Mouse (Mus musculus): ENCODE measurements around the gene Pip5kl1. TPM values are rescaled to one million over a fixed set of nuclear protein-coding genes. Genes with fewer than 3 reads are reported as not detected.
A peak's percentile ranks its signal among the peaks of the same experiment; 100 is the strongest.

The Pip5kl1 gene
- total RNA-seq, 1 experiment from 2014 or later: not detected

- ATAC-seq (replicated peaks; ENCODE audit: insufficient number of reproducible peaks, low FRiP score, low TSS enrichment, poor library complexity, severe bottlenecking): no peak
Observed at GRCm38 (mm10) chr2:32546951-32547350, 27.6 kb upstream of the Pip5kl1 start.

DNA sequence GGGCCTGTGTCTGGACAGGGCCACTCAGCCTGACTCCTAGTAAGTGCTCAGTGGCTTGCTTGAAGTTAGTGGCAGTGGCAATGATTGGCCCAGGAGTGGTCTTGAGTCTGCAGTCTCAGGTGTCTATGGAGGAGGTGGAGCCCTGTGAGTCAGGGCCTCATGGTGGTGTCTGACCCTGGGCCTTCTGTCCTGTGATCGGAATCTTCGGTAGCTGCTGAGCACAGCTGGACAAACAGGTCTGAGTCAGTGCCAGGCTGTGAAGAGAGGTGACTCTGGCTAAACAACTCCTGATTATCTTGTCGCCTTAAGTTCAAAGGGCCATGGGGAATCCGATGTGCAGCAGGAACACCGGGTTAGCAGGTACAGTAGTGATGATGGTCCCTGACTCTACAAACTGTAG is 27.2 kb upstream of the Pip5kl1 start:
- ATAC-seq (replicated peaks; ENCODE audit: insufficient number of reproducible peaks, low FRiP score, low TSS enrichment, poor library complexity, severe bottlenecking): no peak

- peak; percentile 30; the same call in 1 of the 2 replicates for ATAC-seq (replicated peaks; ENCODE audit: insufficient number of reproducible peaks, low FRiP score, low TSS enrichment, poor library complexity, severe bottlenecking)
Observed at GRCm38 (mm10) chr2:32547964-32548739, 26.4 kb upstream of the Pip5kl1 start.

- no peak for ATAC-seq (replicated peaks; ENCODE audit: insufficient number of reproducible peaks, low FRiP score, low TSS enrichment, poor library complexity, severe bottlenecking)
Observed at GRCm38 (mm10) chr2:32549171-32549570, 25.4 kb upstream of the Pip5kl1 start.

DNA sequence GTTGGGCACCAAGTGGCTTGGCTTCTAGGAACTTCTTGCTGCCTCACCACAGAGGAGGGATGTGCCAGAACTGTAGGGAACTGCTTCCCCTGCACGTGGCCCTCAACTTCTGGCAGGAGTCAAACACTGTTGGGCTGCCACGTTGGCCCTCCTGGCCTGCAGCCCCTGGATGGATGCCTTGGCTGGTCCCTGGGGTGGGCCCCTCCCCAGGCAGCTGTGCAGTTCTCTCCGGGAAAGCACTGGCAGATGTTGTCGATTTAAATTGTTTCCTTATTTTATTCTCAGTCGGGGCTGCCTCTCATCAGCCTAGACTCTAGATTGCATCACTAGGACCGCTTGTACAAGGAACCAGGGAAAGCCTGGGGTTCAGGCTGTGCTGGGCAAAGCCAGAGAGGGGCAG is 24.8 kb upstream of the Pip5kl1 start:
- ATAC-seq (replicated peaks; ENCODE audit: insufficient number of reproducible peaks, low FRiP score, low TSS enrichment, poor library complexity, severe bottlenecking): no peak

DNA sequence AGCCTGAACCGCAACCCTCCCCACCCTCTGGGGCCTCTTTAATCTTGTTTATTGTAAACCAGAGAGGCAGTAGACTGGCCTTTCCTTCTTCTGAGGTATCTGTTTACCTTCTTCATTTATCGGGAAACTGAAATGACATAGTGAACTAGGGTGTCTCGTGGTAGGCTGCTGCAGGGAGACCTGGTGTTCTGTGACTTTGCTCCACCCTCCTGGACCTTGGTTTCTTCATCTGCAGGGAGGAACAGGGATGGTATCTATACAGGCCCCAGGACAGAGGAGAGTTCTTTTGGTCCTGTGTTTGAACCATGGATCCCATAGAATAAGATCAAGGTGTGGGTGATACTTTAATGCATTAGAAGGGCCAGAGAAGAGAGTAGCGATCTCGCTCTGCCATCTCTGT is 23.4 kb upstream of the Pip5kl1 start:
- ATAC-seq (replicated peaks; ENCODE audit: insufficient number of reproducible peaks, low FRiP score, low TSS enrichment, poor library complexity, severe bottlenecking): no peak

GRCm38 (mm10) chr2:32553592-32554148 is 20.9 kb upstream of the Pip5kl1 start:
- no peak for ATAC-seq (replicated peaks; ENCODE audit: insufficient number of reproducible peaks, low FRiP score, low TSS enrichment, poor library complexity, severe bottlenecking)

GRCm38 (mm10) chr2:32555484-32555883 is 19.1 kb upstream of the Pip5kl1 start:
- no peak for ATAC-seq (replicated peaks; ENCODE audit: insufficient number of reproducible peaks, low FRiP score, low TSS enrichment, poor library complexity, severe bottlenecking)

- no peak for ATAC-seq (replicated peaks; ENCODE audit: insufficient number of reproducible peaks, low FRiP score, low TSS enrichment, poor library complexity, severe bottlenecking)
Observed at GRCm38 (mm10) chr2:32556019-32556418, 18.6 kb upstream of the Pip5kl1 start.

DNA sequence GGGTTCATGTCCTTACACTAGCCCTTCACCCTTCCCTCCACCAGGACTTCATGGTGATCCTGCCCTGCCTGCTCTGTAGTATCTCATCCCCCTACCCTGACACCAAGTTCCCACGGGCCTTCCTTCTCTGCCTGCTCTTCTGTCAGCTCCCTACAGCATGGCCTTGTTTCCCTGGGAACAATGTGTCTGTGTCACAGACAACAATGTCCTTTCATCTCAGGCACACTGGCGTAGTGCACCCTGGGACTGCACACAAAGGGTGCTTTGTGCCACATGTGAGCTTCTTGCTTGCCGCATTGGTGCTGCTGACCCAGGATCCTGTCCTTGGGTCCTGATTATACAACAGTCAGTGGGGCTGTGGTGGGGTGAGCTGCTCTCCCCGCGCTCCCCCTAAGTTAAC is 15.0 kb upstream of the Pip5kl1 start:
- ATAC-seq (replicated peaks; ENCODE audit: insufficient number of reproducible peaks, low FRiP score, low TSS enrichment, poor library complexity, severe bottlenecking): no peak

- ATAC-seq (replicated peaks; ENCODE audit: insufficient number of reproducible peaks, low FRiP score, low TSS enrichment, poor library complexity, severe bottlenecking): peak; percentile 53
Observed at GRCm38 (mm10) chr2:32566536-32567063, 8.0 kb upstream of the Pip5kl1 start.

DNA sequence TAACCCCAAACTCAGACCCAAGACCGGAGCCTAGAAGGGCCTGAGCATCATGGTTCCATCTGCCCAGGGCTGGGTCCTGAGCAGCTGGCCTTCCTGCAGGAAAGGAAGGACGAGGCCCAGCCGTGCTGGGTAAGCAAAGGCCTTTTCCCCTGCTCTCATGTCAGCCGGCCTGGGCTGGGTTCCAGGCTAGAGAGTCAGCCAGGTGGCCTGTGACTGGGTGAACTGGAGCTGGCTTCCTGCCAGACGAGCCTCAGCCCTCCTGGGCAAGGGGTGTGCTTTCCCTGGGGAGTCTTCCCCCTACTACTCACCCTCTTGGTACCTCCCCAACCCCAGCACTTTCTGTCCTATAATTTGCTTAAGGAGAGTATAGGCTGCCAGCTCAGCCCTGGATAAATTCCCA is 6.4 kb upstream of the Pip5kl1 start:
- ATAC-seq (replicated peaks; ENCODE audit: insufficient number of reproducible peaks, low FRiP score, low TSS enrichment, poor library complexity, severe bottlenecking): no peak

- no peak for ATAC-seq (replicated peaks; ENCODE audit: insufficient number of reproducible peaks, low FRiP score, low TSS enrichment, poor library complexity, severe bottlenecking)
Observed at GRCm38 (mm10) chr2:32568941-32569340, 5.7 kb upstream of the Pip5kl1 start.

DNA sequence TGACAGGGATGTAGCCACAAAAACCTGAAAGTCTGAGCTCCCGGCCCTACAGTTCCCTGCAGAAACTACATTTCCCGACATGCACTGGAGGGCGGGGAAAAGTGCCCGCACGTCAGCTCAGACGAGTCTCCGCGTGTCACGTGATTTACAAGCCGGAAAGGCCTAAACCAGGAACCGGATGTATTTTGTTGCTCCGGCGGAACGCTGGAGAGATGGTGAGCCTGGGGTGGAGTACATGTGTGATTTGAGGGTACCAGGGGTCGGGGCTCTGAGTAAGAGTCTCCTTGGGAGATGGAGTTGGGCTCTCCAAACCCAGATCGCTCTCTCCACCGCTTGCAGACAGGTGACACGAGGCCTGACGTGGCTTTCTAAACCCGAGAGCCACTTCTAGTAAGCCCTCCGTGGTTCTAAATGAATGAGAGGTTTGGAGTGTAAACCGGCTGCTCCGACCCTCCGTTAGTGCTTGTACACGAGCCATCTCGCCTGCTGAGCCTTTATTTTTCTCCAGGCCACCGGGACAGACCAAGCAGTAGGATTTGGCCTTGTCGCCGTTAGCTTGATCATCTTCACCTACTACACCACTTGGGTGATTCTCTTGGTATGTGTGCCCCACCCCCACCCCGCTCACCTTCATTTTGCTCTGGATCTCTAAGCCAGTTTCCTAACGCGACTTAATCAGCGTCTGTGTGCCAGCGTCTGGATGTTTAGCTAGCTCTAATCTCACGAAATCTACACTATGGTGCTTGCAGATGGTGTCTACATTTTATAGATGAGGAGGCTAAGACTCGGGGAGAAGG is 3.7 kb upstream of the Pip5kl1 start, which contains the start of gene Dpm2:
Gene Dpm2 (plus strand): TSS at position 161 of the 797 bp plus-strand sequence.
- peak; percentile 88 for ATAC-seq (replicated peaks; ENCODE audit: insufficient number of reproducible peaks, low FRiP score, low TSS enrichment, poor library complexity, severe bottlenecking)

- ATAC-seq (replicated peaks; ENCODE audit: insufficient number of reproducible peaks, low FRiP score, low TSS enrichment, poor library complexity, severe bottlenecking): no peak
Observed at GRCm38 (mm10) chr2:32572196-32572595, 2.4 kb upstream of the Pip5kl1 start.

DNA sequence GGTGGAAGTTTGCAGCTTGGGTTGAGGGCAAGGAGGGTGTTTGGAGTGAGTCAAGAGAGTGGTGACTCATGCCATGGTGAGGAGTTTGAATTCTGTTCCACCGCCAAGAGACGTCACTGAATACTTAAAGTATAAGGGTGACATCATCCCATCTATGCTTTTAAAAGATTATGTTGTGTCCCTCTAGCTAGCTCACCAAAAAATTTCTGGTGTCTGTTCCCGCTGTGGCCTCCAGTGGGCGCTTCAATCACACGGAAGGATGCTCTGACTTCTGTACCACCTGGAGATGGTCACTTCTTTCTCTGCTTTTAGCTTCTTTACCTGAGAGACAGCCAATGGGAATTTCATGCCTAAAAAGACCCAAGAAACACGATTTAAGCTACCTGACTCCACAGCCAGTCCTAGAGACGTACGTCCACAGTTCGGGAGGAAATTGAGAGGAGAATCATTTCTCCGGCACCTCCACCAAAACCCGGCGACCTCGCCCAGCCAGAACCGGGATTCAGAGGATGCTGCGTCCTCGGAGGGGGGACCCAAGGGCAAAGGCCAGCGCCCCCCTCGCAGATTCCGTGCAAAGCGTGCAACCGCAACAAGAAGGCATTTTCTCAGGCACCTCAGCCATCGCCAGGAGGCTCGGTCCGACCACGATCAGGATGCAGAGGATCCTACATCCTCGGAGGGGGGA is 446 bp downstream of the Pip5kl1 start:
- no peak for ATAC-seq (replicated peaks; ENCODE audit: insufficient number of reproducible peaks, low FRiP score, low TSS enrichment, poor library complexity, severe bottlenecking)

DNA sequence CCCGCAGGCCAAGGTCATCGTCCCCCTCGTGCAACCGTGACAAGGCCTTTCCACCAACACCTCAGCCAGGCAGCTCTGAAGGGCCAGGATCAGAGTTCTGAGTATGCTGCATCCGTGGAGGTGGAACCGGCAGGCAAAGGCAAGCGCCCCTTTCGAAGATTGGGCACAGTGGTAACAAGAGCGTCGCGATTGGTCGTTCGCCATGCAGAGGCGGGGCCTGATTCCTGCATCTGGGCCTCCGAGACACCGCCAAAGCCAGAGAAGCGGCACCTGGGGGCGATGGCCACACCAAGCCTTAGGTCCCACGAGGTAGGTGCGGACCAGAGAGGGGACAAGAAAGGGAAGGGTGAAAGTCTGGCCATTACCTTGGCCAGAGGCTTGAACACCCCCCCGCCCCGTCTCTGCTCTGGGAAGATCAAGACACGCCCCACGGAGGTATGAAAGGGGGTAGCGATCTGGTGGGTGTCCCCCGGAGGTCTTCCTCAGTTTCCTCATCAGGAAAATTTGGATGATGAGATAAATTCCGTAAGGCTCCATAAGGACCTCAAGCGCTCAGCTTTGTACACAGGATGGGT is 1.1 kb downstream of the Pip5kl1 start, which contains the start of gene 9430097D07Rik:
Gene 9430097D07Rik (minus strand): TSS at position 99 of the 575 bp plus-strand sequence.
- ATAC-seq (replicated peaks; ENCODE audit: insufficient number of reproducible peaks, low FRiP score, low TSS enrichment, poor library complexity, severe bottlenecking): no peak

DNA sequence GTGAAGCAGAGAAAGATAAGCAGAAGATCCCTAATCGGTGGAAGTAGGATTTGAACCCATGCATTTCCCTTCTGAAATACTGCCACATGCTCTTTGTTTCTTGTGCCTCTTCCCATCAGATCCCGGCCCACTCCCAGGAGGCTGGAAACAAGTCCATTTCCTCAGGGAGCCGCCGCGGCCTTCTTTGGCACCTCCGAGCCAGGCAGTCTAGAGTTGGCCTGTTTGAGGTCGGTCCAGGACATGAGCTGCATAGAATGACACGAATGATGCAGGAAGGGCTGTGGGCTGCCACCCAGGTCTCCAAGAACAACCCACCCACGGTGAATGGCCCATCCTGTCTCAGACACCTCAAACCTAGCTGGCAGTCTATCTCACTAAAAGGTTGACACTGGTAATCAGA is 1.9 kb downstream of the Pip5kl1 start:
- no peak for ATAC-seq (replicated peaks; ENCODE audit: insufficient number of reproducible peaks, low FRiP score, low TSS enrichment, poor library complexity, severe bottlenecking)
